Comparison of ENCODE assay signal across 8 mouse cellular contexts in genomic region chr2:150099618-150100017, GRCm38 (mm10). TPM values are rescaled to one million over a fixed set of nuclear protein-coding genes. Genes with fewer than 3 reads are reported as not detected.
A peak's percentile ranks its signal among the peaks of the same experiment; 100 is the strongest.
DNase-seq lines count a peak whose midpoint lies in the region; ATAC-seq and TF ChIP-seq lines count a peak whose summit lies in the region.
"Not testable (repeated sequence)": the region's sequence is repeated elsewhere in the genome, so short reads cannot be mapped to it uniquely, and the experiment has no call there.

No protein-coding gene starts in this region.

- not testable (repeated sequence) for H3K4me3 ChIP-seq in intestine, postnatal 0 days (ENCODE audit: low read depth, low read length); left cerebral cortex, adult 2 months

- ATAC-seq in frontal cortex, adult (ENCODE audit: low TSS enrichment), result peak; percentile 89
- not testable (repeated sequence) for ATAC-seq in intestine, postnatal 0 days

- H3K27me3 ChIP-seq in intestine, postnatal 0 days (replicated peaks; ENCODE audit: control insufficient read depth, insufficient read depth, low read length), result not testable (repeated sequence)

- not testable (repeated sequence) for H3K9ac ChIP-seq in intestine, postnatal 0 days (ENCODE audit: low read depth, low read length)

- H3K4me2 ChIP-seq in intestine, postnatal 0 days (replicated peaks; ENCODE audit: low read depth), result not testable (repeated sequence)

- DNase-seq in 3134 (ENCODE audit: extremely low read depth, insufficient read length, low spot score), result peak; percentile 24
- peak; percentile 61 for DNase-seq in ZHBTc4 (ENCODE audit: low read depth, low spot score)
- DNase-seq in cerebellum, postnatal 14 days, result peak; percentile 54 to 64
- peak; percentile 17 to 29 for DNase-seq in left cerebral cortex, adult 2 months (ENCODE audit: extremely low spot score in 1 of 2, low spot score in 2 of 2)
- peak; percentile 26 for DNase-seq in mesoderm, embryonic 11.5 days (ENCODE audit: low read depth, low spot score)
- peak; percentile 25 for DNase-seq in right cerebral cortex, adult 18-20 months

- not testable (repeated sequence) for H3K4me1 ChIP-seq in intestine, postnatal 0 days (replicated peaks; ENCODE audit: control insufficient read depth, insufficient read depth, low read length)

- H3K9me3 ChIP-seq in intestine, postnatal 0 days (ENCODE audit: control insufficient read depth), result not testable (repeated sequence)

- intact Hi-C loops in left cerebral cortex, adult 2 months (cut with DNase I), result loop anchor here (1.0 to 10.0 kb wide), 3 partner anchors 255 to 749 kb away; no protein-coding TSS in a partner anchor

- WGBS in intestine, postnatal 0 days, result 12% methylated on average over 2 of the region's 2 CpGs

- H3K27ac ChIP-seq in intestine, postnatal 0 days (ENCODE audit: low read depth, low read length); left cerebral cortex, adult 2 months: not testable (repeated sequence)

- not testable (repeated sequence) for H3K36me3 ChIP-seq in intestine, postnatal 0 days (ENCODE audit: control insufficient read depth, insufficient read depth)

- TF ChIP-seq CTCF in intestine, postnatal 0 days (IDR thresholded peaks at IDR 0.05; ENCODE audit: low read depth), result peak; percentile 61
- TF ChIP-seq CTCF in left cerebral cortex, adult 2 months (IDR thresholded peaks at IDR 0.05), result peak; percentile 62

RNA-seq across cellular contexts. Expression of gene Zfp120, which starts 36.9 kb away (rescaled TPM):
- polyA plus RNA-seq in intestine, postnatal 0 days (2015; fragmentation: Nextera tagmentation; extraction: Ambion mirVana), result 4.7 and 5.5 TPM in 2 replicates
- total RNA-seq in left cerebral cortex, adult 2 months (2021), result 10 to 100 TPM; 10.7 to 11.0 TPM
